Mouse (Mus musculus): ENCODE results near the gene Fpr2.
"Not testable (repeated sequence)": the region's sequence is repeated elsewhere in the genome, so short reads cannot be mapped to it uniquely, and the experiment has no call there.

Fpr2 gene

GRCm38 (mm10) chr17:17882672-17883071 is 5.0 kb upstream of the Fpr2 start:
- no peak for DNase-seq (ENCODE audit: low spot score in 2 of 2)

- no peak for DNase-seq (ENCODE audit: low spot score in 2 of 2)
Measured at GRCm38 (mm10) chr17:17883840-17884239, 3.8 kb upstream of the Fpr2 start, which contains the start of gene Fpr1. Gene Fpr1 (minus strand): TSS chr17:17883940.

- DNase-seq (ENCODE audit: low spot score in 2 of 2), result no peak
Measured at GRCm38 (mm10) chr17:17889732-17890425, 2.3 kb downstream of the Fpr2 start.

- DNase-seq (ENCODE audit: low spot score in 2 of 2), result no peak
Measured at GRCm38 (mm10) chr17:17896039-17896438, 8.4 kb downstream of the Fpr2 start.

- DNase-seq (ENCODE audit: low spot score in 2 of 2), result no peak
Measured at GRCm38 (mm10) chr17:17899268-17899667, 11.6 kb downstream of the Fpr2 start.

GRCm38 (mm10) chr17:17900768-17901167 is 13.1 kb downstream of the Fpr2 start:
- DNase-seq (ENCODE audit: low spot score in 2 of 2), result no peak

GRCm38 (mm10) chr17:17909636-17910421 is 22.2 kb downstream of the Fpr2 start:
- peak; percentile 85 to 87 for DNase-seq (ENCODE audit: low spot score in 2 of 2)

GRCm38 (mm10) chr17:17912618-17913017 is 25.0 kb downstream of the Fpr2 start:
- not testable (repeated sequence) for DNase-seq (ENCODE audit: low spot score in 2 of 2)

- DNase-seq (ENCODE audit: low spot score in 2 of 2), result no peak
Measured at GRCm38 (mm10) chr17:17917376-17917775, 29.8 kb downstream of the Fpr2 start.

- no peak for DNase-seq (ENCODE audit: low spot score in 2 of 2)
Measured at GRCm38 (mm10) chr17:17917782-17918181, 30.2 kb downstream of the Fpr2 start.
